Mouse (Mus musculus): Measurements from ENCODE around the gene Eci1. TPM values are rescaled to one million over a fixed set of nuclear protein-coding genes. Genes with fewer than 3 reads are reported as not detected.
"Not testable (repeated sequence)": the region's sequence is repeated elsewhere in the genome, so short reads cannot be mapped to it uniquely, and the experiment has no call there.

The Eci1 gene
- polyA plus RNA-seq, 1 experiment: 10.6 TPM

DNA sequence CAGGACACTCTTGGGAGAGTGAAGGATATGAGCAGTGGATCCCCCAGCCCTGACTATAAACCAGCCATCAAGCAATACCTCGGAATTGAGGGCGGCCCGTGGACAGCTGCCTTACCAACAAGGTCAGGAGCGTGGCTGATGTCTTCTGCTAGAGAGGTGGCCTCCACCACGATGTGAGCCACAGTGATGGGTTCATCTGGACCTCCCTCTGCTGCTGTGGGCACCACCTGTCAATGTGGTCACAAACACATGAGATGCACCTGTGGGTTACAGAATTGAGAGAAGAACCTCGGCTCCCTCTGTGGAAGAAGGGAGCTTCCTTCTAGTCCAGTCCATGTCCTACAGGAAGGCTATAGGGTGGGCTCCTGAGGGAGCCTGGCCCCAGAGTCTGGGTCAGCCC is 23.1 kb downstream of the Eci1 start:
- no peaks in the 10 kb centered on the region; the same call in 1 of the 2 replicates for H3K27me3 ChIP-seq (ENCODE audit: control insufficient read depth)
- no peaks in the 10 kb centered on the region for H3K9me3 ChIP-seq (ENCODE audit: control insufficient read depth, low read length)
- H3K36me3 ChIP-seq (ENCODE audit: control insufficient read depth): peaks cover 88% of the 10 kb centered on the region
- TF ChIP-seq TAL1 (IDR thresholded peaks at IDR 0.05; ENCODE audit: low read length): no peak
- no peak for TF ChIP-seq GATA1 (IDR thresholded peaks at IDR 0.05; ENCODE audit: low read length)
- peaks cover 49% of the 10 kb centered on the region for H3K4me1 ChIP-seq (ENCODE audit: control insufficient read depth)
- H3K4me3 ChIP-seq (replicated peaks): no peak overlapping the region

DNA sequence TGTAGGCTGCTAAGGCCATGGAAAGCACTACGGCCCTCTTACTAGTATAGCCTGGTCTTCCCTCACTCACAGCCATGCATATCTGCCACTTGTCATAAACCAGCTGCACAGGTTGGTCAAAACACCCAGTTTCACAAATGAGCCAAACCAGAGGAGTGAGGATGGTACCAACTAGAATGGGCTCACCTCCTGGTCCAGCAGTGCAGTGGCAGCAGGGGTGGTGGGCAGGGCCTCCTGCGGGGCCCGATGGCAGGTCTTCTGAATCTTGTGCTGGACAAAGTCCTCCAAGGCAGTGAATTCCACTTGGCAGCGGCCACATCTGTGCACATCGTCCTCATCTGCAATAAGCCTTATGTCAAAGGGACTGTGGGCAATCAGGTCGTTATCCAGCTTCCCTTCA is 24.8 kb downstream of the Eci1 start:
- Histone ChIP-seq H3K4me3 (replicated peaks) (no peak overlapping the region), H3K9me3 (ENCODE audit: control insufficient read depth, low read length) (no peaks in the 10 kb centered on the region), H3K4me1 (ENCODE audit: control insufficient read depth) (peaks cover 53% of the 10 kb centered on the region), H3K36me3 (ENCODE audit: control insufficient read depth) (peaks cover 76% of the 10 kb centered on the region), H3K27me3 (ENCODE audit: control insufficient read depth) (no peaks in the 10 kb centered on the region; the same call in 1 of the 2 replicates)
- TF ChIP-seq TAL1 (IDR thresholded peaks at IDR 0.05; ENCODE audit: low read length): no peak
- TF ChIP-seq GATA1 (IDR thresholded peaks at IDR 0.05; ENCODE audit: low read length): no peak

DNA sequence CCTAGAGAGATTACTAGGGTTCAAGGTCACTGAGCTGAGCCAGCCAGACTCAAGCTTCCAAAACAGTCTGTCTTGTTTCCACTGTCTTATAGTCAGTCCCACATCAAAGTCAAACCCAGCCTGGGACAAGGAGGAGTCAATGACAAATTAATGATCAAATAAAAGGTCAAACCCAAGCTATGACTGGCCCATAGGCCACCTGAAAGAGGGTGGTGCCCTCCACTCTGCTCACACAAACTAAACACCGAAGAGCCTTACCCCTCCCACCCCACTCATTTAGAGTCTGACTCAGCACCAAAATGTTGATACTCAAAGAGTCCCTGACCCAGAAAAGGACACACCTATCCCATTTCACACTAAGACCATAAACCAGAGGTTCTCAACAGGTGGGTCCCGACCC is 26.9 kb downstream of the Eci1 start:
- no peak for TF ChIP-seq GATA1 (IDR thresholded peaks at IDR 0.05; ENCODE audit: low read length)
- no peak for TF ChIP-seq TAL1 (IDR thresholded peaks at IDR 0.05; ENCODE audit: low read length)
- peaks cover 62% of the 10 kb centered on the region for H3K4me1 ChIP-seq (ENCODE audit: control insufficient read depth)

DNA sequence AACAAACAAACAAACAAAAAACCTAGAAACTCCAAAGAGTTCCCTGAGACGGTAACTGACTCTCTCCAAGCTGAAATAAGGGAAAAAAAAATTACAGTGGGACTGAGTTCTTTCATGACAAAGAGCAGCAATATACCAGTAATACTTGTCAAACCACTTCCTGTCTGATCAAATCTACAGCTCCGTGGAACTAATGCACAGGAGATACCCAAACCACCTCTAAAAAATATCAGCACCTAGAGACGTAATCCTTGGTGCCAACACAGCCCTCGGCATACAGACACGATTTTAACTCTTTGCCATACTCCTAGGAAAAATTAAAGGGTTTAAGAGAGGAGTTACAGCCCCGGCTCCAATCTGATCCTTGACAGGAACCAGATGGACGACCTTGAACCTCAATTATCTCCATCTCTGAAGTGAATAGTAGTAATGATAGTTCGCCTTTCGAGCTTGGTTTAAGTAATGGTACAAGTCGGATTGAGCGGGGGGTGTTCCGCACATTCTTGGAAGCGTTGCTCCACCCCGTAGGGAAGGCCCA is 27.8 kb downstream of the Eci1 start:
- H3K4me1 ChIP-seq (ENCODE audit: control insufficient read depth): peaks cover 59% of the 10 kb centered on the region
- H3K9me3 ChIP-seq (ENCODE audit: control insufficient read depth, low read length): no peaks in the 10 kb centered on the region
- H3K36me3 ChIP-seq (ENCODE audit: control insufficient read depth): peaks cover 70% of the 10 kb centered on the region
- no peaks in the 10 kb centered on the region for H3K27me3 ChIP-seq (ENCODE audit: control insufficient read depth)
- TF ChIP-seq TAL1 (IDR thresholded peaks at IDR 0.05; ENCODE audit: low read length) (no peak), GATA1 (IDR thresholded peaks at IDR 0.05; ENCODE audit: low read length) (no peak)
- H3K4me3 ChIP-seq (replicated peaks): peak overlapping the region; percentile 78

More for the DNA sequence above, 26.9 kb downstream of the Eci1 start:
- H3K27me3 ChIP-seq (ENCODE audit: control insufficient read depth): no peaks in the 10 kb centered on the region
- H3K9me3 ChIP-seq (ENCODE audit: control insufficient read depth, low read length): no peaks in the 10 kb centered on the region
- peaks cover 74% of the 10 kb centered on the region for H3K36me3 ChIP-seq (ENCODE audit: control insufficient read depth)
- H3K4me3 ChIP-seq (replicated peaks): peak overlapping the region; percentile 78

DNA sequence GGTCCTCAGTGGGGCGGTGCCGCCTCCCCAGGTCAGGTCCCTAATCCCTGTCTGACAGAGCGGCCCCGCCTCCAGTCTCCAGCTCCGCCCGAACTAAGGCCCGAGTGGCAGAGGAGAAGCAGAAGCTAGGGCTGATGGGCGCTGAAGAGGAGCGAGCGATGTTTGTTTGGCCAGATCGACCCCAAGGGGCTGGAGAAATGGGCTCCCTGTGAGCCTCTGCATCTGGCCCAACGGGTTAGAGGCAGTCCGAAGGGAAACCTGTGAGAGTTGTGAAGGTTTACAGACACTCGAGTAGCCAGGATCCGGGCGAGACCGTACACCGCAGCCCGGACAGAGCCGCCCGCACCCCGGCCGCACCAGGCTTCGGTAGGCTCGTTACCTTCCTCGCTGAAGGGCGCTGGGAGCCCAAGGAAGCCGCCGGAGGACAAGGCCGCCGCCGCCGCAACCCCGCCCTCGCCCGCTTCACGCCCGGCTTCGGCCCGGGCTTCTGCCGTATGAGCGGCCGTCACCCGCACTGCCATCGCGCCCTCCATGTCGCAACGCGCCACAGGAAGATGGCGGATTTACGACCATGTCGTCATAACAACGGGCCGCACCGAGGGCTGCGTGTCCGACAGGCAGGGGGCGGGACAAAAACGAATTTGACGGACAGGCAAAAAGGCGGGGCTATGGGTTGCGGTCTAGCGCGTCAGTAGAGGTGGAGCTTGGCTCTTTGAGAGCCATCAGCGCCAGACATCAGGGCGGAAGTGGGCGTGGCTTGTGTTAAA is 28.5 kb downstream of the Eci1 start:
- Histone ChIP-seq H3K36me3 (ENCODE audit: control insufficient read depth) (peaks cover 65% of the 10 kb centered on the region), H3K4me1 (ENCODE audit: control insufficient read depth) (peaks cover 54% of the 10 kb centered on the region), H3K27me3 (ENCODE audit: control insufficient read depth) (no peaks in the 10 kb centered on the region), H3K4me3 (replicated peaks) (peak overlapping the region; percentile 78), H3K9me3 (ENCODE audit: control insufficient read depth, low read length) (no peaks in the 10 kb centered on the region)
- TF ChIP-seq TAL1 (IDR thresholded peaks at IDR 0.05; ENCODE audit: low read length) (peak; percentile 61), GATA1 (IDR thresholded peaks at IDR 0.05; ENCODE audit: low read length) (no peak; the same call in 1 of the 2 replicates)

DNA sequence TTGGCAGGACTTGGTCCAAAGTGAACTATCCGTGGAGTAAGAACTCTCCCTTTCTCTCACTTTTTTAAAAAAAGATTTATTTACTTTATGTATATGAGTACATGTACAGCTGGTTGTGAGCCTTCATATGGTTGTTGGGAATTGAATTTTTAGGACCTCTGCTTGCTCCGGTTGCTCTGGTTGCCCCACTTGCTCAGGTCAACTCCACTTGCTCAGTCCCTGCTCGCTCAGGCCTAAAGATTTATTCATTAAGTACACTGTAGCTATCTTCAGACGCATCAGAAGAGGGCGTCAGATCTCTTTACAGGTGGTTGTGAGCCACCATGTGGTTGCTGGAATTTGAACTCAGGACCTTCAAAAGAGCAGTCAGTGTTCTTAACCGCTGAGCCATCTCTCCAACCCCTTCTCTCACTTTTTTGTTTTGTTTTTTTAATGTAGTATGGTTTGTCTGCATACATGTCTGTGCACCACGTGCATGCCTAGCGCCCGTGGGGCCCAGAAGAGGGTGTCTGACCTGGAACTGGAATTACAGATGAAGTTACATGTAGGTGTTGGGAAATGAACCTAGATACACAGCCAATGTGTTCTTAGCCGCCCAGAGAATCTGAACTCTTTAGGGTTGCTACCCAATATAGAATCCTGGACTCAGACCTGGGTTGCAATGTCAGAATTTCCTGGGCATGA is 29.2 kb downstream of the Eci1 start:
- Histone ChIP-seq H3K36me3 (ENCODE audit: control insufficient read depth) (peaks cover 58% of the 10 kb centered on the region), H3K4me3 (replicated peaks) (peak overlapping the region; percentile 78), H3K4me1 (ENCODE audit: control insufficient read depth) (peaks cover 52% of the 10 kb centered on the region)
- H3K9me3 ChIP-seq (ENCODE audit: control insufficient read depth, low read length); H3K27me3 ChIP-seq (ENCODE audit: control insufficient read depth): not testable (repeated sequence)

DNA sequence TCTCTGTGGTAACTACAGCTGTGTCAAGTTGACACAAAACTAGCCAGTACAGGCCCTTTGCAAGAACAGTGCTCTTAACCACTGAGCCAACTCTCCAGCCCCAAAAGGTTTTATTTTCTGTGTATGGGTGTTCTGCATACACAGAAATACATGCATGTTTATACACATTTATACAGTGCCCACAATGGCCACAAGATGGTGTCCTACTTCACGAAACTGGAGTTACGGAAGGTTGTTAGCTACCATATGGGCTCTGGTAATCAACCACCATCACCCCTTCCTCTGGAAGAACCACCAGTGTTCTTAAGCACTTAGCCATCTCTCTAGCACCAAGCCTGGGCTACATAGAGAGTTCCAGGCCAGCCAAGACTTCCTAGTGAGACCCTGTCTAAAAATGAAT is 35.1 kb downstream of the Eci1 start:
- H3K4me3 ChIP-seq (replicated peaks): no peak overlapping the region
- peaks cover 28% of the 10 kb centered on the region for H3K4me1 ChIP-seq (ENCODE audit: control insufficient read depth)
- no peaks in the 10 kb centered on the region for H3K27me3 ChIP-seq (ENCODE audit: control insufficient read depth)
- no peak for TF ChIP-seq GATA1 (IDR thresholded peaks at IDR 0.05; ENCODE audit: low read length)
- TF ChIP-seq TAL1 (IDR thresholded peaks at IDR 0.05; ENCODE audit: low read length): no peak
- no peaks in the 10 kb centered on the region for H3K9me3 ChIP-seq (ENCODE audit: control insufficient read depth, low read length)
- peaks cover 48% of the 10 kb centered on the region for H3K36me3 ChIP-seq (ENCODE audit: control insufficient read depth)

DNA sequence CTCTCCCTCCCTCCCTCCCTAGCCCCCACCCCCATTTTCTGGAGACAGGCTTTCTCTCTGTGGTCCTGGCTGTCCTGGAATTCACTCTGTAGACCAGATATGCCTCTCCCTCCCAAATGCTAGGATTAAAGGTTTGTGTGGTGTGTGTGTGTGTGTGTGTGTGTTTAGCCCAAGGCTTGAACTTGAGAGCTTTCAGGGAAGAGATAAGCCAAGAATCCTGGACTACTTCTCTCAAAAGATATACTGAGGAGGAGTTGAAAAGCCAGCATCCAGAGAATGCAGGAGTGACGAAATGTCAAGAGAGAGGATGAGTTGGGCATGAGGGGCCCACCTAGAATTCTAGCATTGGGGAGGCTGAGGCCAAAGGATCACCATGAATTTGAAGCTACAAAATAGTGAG is 36.5 kb downstream of the Eci1 start:
- peaks cover 23% of the 10 kb centered on the region for H3K4me1 ChIP-seq (ENCODE audit: control insufficient read depth)
- peaks cover 41% of the 10 kb centered on the region for H3K36me3 ChIP-seq (ENCODE audit: control insufficient read depth)
- TF ChIP-seq GATA1 (IDR thresholded peaks at IDR 0.05; ENCODE audit: low read length): no peak
- no peak for TF ChIP-seq TAL1 (IDR thresholded peaks at IDR 0.05; ENCODE audit: low read length)
- H3K4me3 ChIP-seq (replicated peaks): no peak overlapping the region
- H3K9me3 ChIP-seq (ENCODE audit: control insufficient read depth, low read length): no peaks in the 10 kb centered on the region
- H3K27me3 ChIP-seq (ENCODE audit: control insufficient read depth): no peaks in the 10 kb centered on the region

DNA sequence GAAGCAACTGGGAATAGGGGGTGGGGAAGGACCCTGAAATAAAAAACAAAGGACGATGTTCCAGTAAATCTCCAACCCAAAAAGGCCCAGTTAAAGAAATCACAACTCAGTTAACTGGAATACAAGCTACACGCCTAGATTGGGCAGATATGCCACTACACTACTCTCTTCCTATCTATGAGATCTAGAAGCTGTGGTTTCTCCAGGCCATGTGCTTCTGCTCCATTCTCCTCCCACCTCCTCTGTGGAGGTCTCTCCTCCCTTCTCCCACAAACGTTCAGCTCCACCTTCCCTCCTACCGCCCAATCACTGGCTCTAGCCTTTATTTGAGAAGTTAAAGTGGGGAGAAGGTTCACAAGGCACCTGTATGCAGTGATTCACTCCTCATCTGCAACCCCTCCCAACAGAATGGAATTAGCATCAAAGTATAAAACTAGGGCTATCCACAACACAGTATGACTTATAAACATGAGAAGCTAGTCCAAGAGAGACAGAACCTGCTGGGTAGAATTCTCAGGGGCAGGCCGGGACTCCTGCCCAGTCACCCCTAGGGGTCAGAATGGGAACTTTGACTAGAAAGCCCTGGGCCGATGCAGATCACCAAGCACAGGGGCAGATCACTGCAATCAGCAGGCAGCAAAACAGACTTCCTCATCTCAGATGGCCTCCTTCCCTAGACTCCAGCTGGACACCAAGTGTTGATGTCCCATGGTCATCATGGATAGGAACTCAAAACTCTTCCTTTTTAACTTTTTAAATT is 37.1 kb downstream of the Eci1 start:
- H3K27me3 ChIP-seq (ENCODE audit: control insufficient read depth): no peaks in the 10 kb centered on the region
- peaks cover 39% of the 10 kb centered on the region for H3K36me3 ChIP-seq (ENCODE audit: control insufficient read depth)
- H3K4me3 ChIP-seq (replicated peaks): no peak overlapping the region
- peaks cover 27% of the 10 kb centered on the region for H3K4me1 ChIP-seq (ENCODE audit: control insufficient read depth)
- H3K9me3 ChIP-seq (ENCODE audit: control insufficient read depth, low read length): no peaks in the 10 kb centered on the region
- TF ChIP-seq TAL1 (IDR thresholded peaks at IDR 0.05; ENCODE audit: low read length) (no peak), GATA1 (IDR thresholded peaks at IDR 0.05; ENCODE audit: low read length) (no peak)

Data from erythroblast, embryonic 14.5 days (primary cell).